Mouse (Mus musculus) stomach, embryonic 14.5 days (tissue): ENCODE data around the gene Rpl37a. TPM values are rescaled to one million over a fixed set of nuclear protein-coding genes. Genes with fewer than 3 reads are reported as not detected.

Experiments used
- polyA plus RNA-seq: library from polyadenylated mRNA; unstranded; fragments of >200 nt; fragmentation: Nextera tagmentation; extraction: Ambion mirVana; gene quantifications from 2 replicates; pipeline ENCODE4 v1.2.1, GENCODE M21; 2014

The Rpl37a gene
- polyA plus RNA-seq, 1 experiment from 2014 or later, result 2,476 TPM

Other genes starting within 250 kb of the Rpl37a start
- 0.10 and 0.13 TPM in 2 replicates for gene March4, start 174.4 kb upstream of the Rpl37a start, polyA plus RNA-seq
- gene Smarcal1, start 128.0 kb upstream of the Rpl37a start, polyA plus RNA-seq, result 24.3 and 29.2 TPM in 2 replicates
- not detected in 2 replicates for gene Ankar, start 10.7 kb upstream of the Rpl37a start, polyA plus RNA-seq
- 631 and 633 TPM in 2 replicates for gene Igfbp2, start 113.2 kb downstream of the Rpl37a start, polyA plus RNA-seq
- gene Igfbp5, start 163.6 kb downstream of the Rpl37a start, polyA plus RNA-seq, result 126 and 127 TPM in 2 replicates